Mouse (Mus musculus) kidney, postnatal 0 days (tissue): Measurements from ENCODE around the gene Slc29a3. TPM values are rescaled to one million over a fixed set of nuclear protein-coding genes. Genes with fewer than 3 reads are reported as not detected.
A peak's percentile ranks its signal among the peaks of the same experiment; 100 is the strongest.

Experiments
- ATAC-seq: fragments of 200-750 bp; cut with Nextera tagmentation; replicated peaks from 2 replicates; pipeline ENCODE4 v1.8.0; 2017; ENCODE audit warnings: low read depth, moderate number of reproducible peaks, moderate TSS enrichment, moderate library complexity; ENCODE audit not compliant: low FRiP score
- DNase-seq: peaks from one replicate; pipeline ENCODE4 v3.0.0-alpha.2; 2016; ENCODE audit warnings: low spot score
- H3K27ac ChIP-seq: fragments of 300-500 bp; sonication (generic); 2 replicates; pipeline ENCODE4 v1.5.1; 2014; ENCODE audit warnings: mild to moderate bottlenecking
- H3K27me3 ChIP-seq: fragments of 300-500 bp; sonication (generic); 2 replicates; pipeline ENCODE4 v1.6.1; 2014; ENCODE audit warnings: low read length, mixed read lengths; ENCODE audit not compliant: insufficient read depth
- H3K36me3 ChIP-seq: fragments of 300-500 bp; sonication (generic); 2 replicates; pipeline ENCODE4 v1.6.1; 2014; ENCODE audit warnings: low read length, mixed read lengths; ENCODE audit not compliant: insufficient read depth
- H3K4me1 ChIP-seq: fragments of 300-500 bp; sonication (generic); replicated peaks from 2 replicates; pipeline ENCODE4 v1.6.1; 2014; ENCODE audit warnings: antibody characterized with exemption, low read length, mixed read lengths; ENCODE audit not compliant: insufficient read depth
- H3K4me2 ChIP-seq: fragments of 300-500 bp; sonication (generic); 2 replicates; pipeline ENCODE4 v1.6.1; 2014; ENCODE audit warnings: mild to moderate bottlenecking, low read length, moderate library complexity, mixed read lengths
- H3K4me3 ChIP-seq: fragments of 300-500 bp; sonication (generic); replicated peaks from 2 replicates; pipeline ENCODE4 v1.5.1; 2014; ENCODE audit warnings: low read depth, low read length
- H3K9ac ChIP-seq: fragments of 300-500 bp; sonication (generic); 2 replicates; pipeline ENCODE4 v1.6.1; 2014; ENCODE audit warnings: low read depth, low read length
- H3K9me3 ChIP-seq: fragments of 300-500 bp; sonication (generic); replicated peaks from 2 replicates; pipeline ENCODE4 v1.6.1; 2016; ENCODE audit warnings: low read length, inconsistent platforms, mixed read lengths
- CTCF ChIP-seq: IDR thresholded peaks from 2 replicates; pipeline ENCODE4 v1.5.1; 2016; ENCODE audit warnings: antibody characterized with exemption, low read depth, mild to moderate bottlenecking, moderate library complexity
- WGBS: fragments of 180-500 bp; shearing (Covaris S2); extraction: QIAGEN DNeasy Blood & Tissue Kit; methylation state at CpG from one replicate; pipeline ENCODE4 v1.1.7; 2014; 5-methylcytosine and 5-hydroxymethylcytosine counted together
- polyA plus RNA-seq: library from polyadenylated mRNA; unstranded; fragments of >200 nt; fragmentation: Nextera tagmentation; extraction: Ambion mirVana; gene quantifications from 2 replicates; pipeline ENCODE4 v1.2.1, GENCODE M21; 2015

Gene Slc29a3
- polyA plus RNA-seq = 17.8 and 19.6 TPM in 2 replicates

DNA sequence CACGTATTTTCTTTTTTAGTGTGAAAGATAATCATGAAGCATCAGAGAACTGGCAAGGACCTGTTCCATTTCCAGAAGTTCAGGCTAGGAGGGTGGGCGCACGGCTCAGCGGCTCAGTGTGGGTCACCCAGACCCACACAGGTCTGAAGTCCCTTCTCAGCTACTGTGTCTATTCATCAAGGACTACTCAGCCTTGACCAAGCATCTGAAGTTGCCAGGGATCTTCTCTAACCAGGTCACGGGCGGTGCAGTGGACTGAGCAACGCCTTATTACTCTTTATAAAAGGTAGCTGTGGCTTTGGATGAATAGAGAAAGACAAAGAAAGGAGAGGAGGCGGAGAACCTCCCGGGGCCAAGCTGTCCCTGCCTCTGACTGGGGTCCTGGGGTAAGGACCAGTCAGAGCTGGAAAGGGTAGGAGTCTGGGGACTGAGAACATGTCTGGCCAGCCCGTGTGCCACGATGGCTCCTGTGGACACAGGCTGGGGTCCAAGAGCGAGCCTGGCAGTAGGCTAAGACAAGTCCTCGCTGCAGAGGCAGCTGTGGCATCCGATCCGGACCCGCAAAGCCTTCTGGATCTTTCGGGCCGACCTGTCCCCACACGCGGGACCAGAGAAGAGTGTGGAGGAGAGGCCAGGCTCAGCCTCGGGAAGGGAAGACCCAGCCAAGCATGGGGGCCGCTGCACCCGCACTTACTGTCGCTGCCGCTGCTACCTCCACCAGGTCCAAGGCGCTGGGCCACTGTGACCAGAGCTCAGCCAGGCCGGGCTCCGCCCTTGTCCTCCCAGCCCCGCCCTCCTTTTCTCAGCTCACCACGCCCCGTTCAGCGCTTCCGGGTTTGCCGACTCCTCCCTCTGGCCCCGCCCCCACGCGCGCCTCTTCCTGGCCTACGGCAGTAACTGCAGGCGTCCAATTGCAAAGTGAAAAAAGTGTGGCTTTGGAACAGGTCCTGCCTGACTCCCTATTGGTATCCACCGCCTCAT is at the start of gene Slc29a3:
Slc29a3 (minus strand) TSS at position 755 of the 981 bp plus-strand sequence.
- Histone ChIP-seq H3K9ac (peak within 1 kb of the TSS; percentile 83), H3K4me3 (peak within 1 kb of the TSS; percentile 64), H3K27ac (peak within 1 kb of the TSS; percentile 93), H3K9me3 (no peaks in the 10 kb centered on the region), H3K27me3 (no peaks in the 10 kb centered on the region), H3K4me1 (peaks cover 3% of the 10 kb centered on the region; the same call in 1 of the 2 replicates), H3K36me3 (0 out of 2 replicates have a peak, but pooled peaks cover 9% of the 10 kb centered on the region), H3K4me2 (peak within 1 kb of the TSS; percentile 90)
- TF ChIP-seq CTCF = peak; percentile 70
- ATAC-seq (peak; percentile 91), DNase-seq (peak; percentile 97)
- 6% methylated on average over 38 of the region's 41 CpGs for WGBS

GRCm38 (mm10) chr10:60801898-60802412 is 49.4 kb upstream of the Slc29a3 start:
- H3K9ac ChIP-seq = no peak overlapping the region
- H3K36me3 ChIP-seq = no peaks in the 10 kb centered on the region
- H3K9me3 ChIP-seq = no peaks in the 10 kb centered on the region
- no peak overlapping the region for H3K27ac ChIP-seq
- no peak overlapping the region for H3K4me2 ChIP-seq
- DNase-seq (no peak), ATAC-seq (no peak)
- H3K4me3 ChIP-seq = no peak overlapping the region
- H3K4me1 ChIP-seq = peaks cover 62% of the 10 kb centered on the region
- H3K27me3 ChIP-seq = no peaks in the 10 kb centered on the region
- no peak for TF ChIP-seq CTCF
- 52% methylated on average over 12 of the region's 12 CpGs for WGBS

GRCm38 (mm10) chr10:60801168-60801897 is 48.7 kb upstream of the Slc29a3 start:
- peaks cover 61% of the 10 kb centered on the region for H3K4me1 ChIP-seq
- H3K4me3 ChIP-seq = no peak overlapping the region
- H3K9me3 ChIP-seq = no peaks in the 10 kb centered on the region
- TF ChIP-seq CTCF = no peak
- no peak overlapping the region; the same call in 1 of the 2 replicates for H3K27ac ChIP-seq
- no peaks in the 10 kb centered on the region for H3K36me3 ChIP-seq
- 0 out of 2 replicates have a peak overlapping the region, but pooled peaks have one; percentile 2 for H3K4me2 ChIP-seq
- no peaks in the 10 kb centered on the region for H3K27me3 ChIP-seq
- WGBS = 40% methylated on average over 11 of the region's 11 CpGs
- H3K9ac ChIP-seq = 0 out of 2 replicates have a peak overlapping the region, but pooled peaks have one; percentile 18
- ATAC-seq = no peak
- DNase-seq = no peak

- Histone ChIP-seq H3K9me3 (no peaks in the 10 kb centered on the region), H3K4me3 (no peak overlapping the region), H3K4me1 (peaks cover 53% of the 10 kb centered on the region), H3K27ac (peak overlapping the region; percentile 54), H3K4me2 (peak overlapping the region; percentile 2; the same call in 1 of the 2 replicates), H3K9ac (no peak overlapping the region), H3K27me3 (no peaks in the 10 kb centered on the region), H3K36me3 (no peaks in the 10 kb centered on the region)
- DNase-seq = peak; percentile 60
- 10% methylated on average over 19 of the region's 19 CpGs for WGBS
- no peak for TF ChIP-seq CTCF
- 0 out of 2 replicates have a peak, but pooled peaks have one; percentile 8 for ATAC-seq
Measured at GRCm38 (mm10) chr10:60800295-60801167, 47.9 kb upstream of the Slc29a3 start.

GRCm38 (mm10) chr10:60797682-60798422 is 45.3 kb upstream of the Slc29a3 start:
- TF ChIP-seq CTCF = 0 out of 2 replicates have a peak, but pooled peaks have one; percentile 5
- Histone ChIP-seq H3K4me3 (no peak overlapping the region), H3K9ac (no peak overlapping the region), H3K36me3 (no peaks in the 10 kb centered on the region), H3K27me3 (no peaks in the 10 kb centered on the region), H3K9me3 (no peaks in the 10 kb centered on the region), H3K4me2 (no peak overlapping the region), H3K27ac (no peak overlapping the region), H3K4me1 (peaks cover 57% of the 10 kb centered on the region)
- ATAC-seq = no peak
- 76% methylated on average over 14 of the region's 14 CpGs for WGBS
- DNase-seq = no peak
